Mouse (Mus musculus): ENCODE measurements around the gene Plscr1. TPM values are rescaled to one million over a fixed set of nuclear protein-coding genes. Genes with fewer than 3 reads are reported as not detected.

Plscr1 gene
- polyA plus RNA-seq, 1 experiment from 2014 or later, result 9.5 TPM

- Histone ChIP-seq H3K9me3 (no peaks in the 10 kb centered on the region), H3K4me3 (no peak overlapping the region), H3K4me2 (no peak overlapping the region), H3K9ac (no peak overlapping the region), H3K36me3 (no peaks in the 10 kb centered on the region), H3K4me1 (replicated peaks) (no peaks in the 10 kb centered on the region), H3K27ac (replicated peaks) (no peak overlapping the region), H3K27me3 (no peaks in the 10 kb centered on the region)
- WGBS, result 88% methylated on average over 3 of the region's 3 CpGs
- ATAC-seq (ENCODE audit: low FRiP score, low read depth), result no peak
Observed at GRCm38 (mm10) chr9:92226127-92226655, 23.4 kb upstream of the Plscr1 start.

GRCm38 (mm10) chr9:92226795-92227194, 22.8 kb upstream of the Plscr1 start:
- Histone ChIP-seq H3K9me3 (no peaks in the 10 kb centered on the region), H3K4me2 (no peak overlapping the region), H3K4me1 (replicated peaks) (no peaks in the 10 kb centered on the region), H3K27ac (replicated peaks) (no peak overlapping the region), H3K27me3 (no peaks in the 10 kb centered on the region), H3K36me3 (no peaks in the 10 kb centered on the region), H3K9ac (no peak overlapping the region), H3K4me3 (no peak overlapping the region)
- 93% methylated on average over 3 of the region's 3 CpGs for WGBS
- ATAC-seq (ENCODE audit: low FRiP score, low read depth), result no peak

- Histone ChIP-seq H3K9ac (no peak overlapping the region), H3K4me1 (replicated peaks) (no peaks in the 10 kb centered on the region), H3K4me3 (no peak overlapping the region), H3K36me3 (no peaks in the 10 kb centered on the region), H3K4me2 (no peak overlapping the region), H3K9me3 (no peaks in the 10 kb centered on the region), H3K27ac (replicated peaks) (no peak overlapping the region), H3K27me3 (no peaks in the 10 kb centered on the region)
- no peak for ATAC-seq (ENCODE audit: low FRiP score, low read depth)
- WGBS, result 90% methylated on average over 16 of the region's 16 CpGs
Observed at GRCm38 (mm10) chr9:92228867-92229832, 20.4 kb upstream of the Plscr1 start.

GRCm38 (mm10) chr9:92229833-92230205, 19.7 kb upstream of the Plscr1 start:
- no peaks in the 10 kb centered on the region for H3K36me3 ChIP-seq
- H3K4me1 ChIP-seq (replicated peaks), result no peaks in the 10 kb centered on the region
- no peak for ATAC-seq (ENCODE audit: low FRiP score, low read depth)
- 87% methylated on average over 2 of the region's 2 CpGs for WGBS
- H3K4me2 ChIP-seq, result no peak overlapping the region
- H3K27me3 ChIP-seq, result no peaks in the 10 kb centered on the region
- H3K9me3 ChIP-seq, result no peaks in the 10 kb centered on the region
- H3K4me3 ChIP-seq, result no peak overlapping the region
- H3K27ac ChIP-seq (replicated peaks), result no peak overlapping the region
- H3K9ac ChIP-seq, result no peak overlapping the region

GRCm38 (mm10) chr9:92234901-92235458, 14.6 kb upstream of the Plscr1 start:
- Histone ChIP-seq H3K4me3 (no peak overlapping the region), H3K4me2 (no peak overlapping the region), H3K36me3 (no peaks in the 10 kb centered on the region), H3K27me3 (no peaks in the 10 kb centered on the region), H3K9ac (no peak overlapping the region), H3K27ac (replicated peaks) (no peak overlapping the region), H3K9me3 (no peaks in the 10 kb centered on the region), H3K4me1 (replicated peaks) (no peaks in the 10 kb centered on the region)
- WGBS, result 90% methylated on average over 11 of the region's 11 CpGs
- ATAC-seq (ENCODE audit: low FRiP score, low read depth), result no peak

- Histone ChIP-seq H3K9ac (no peak overlapping the region), H3K4me1 (replicated peaks) (peaks cover 8% of the 10 kb centered on the region), H3K27ac (replicated peaks) (no peak overlapping the region), H3K27me3 (no peaks in the 10 kb centered on the region), H3K4me3 (no peak overlapping the region), H3K9me3 (no peaks in the 10 kb centered on the region), H3K4me2 (no peak overlapping the region; the same call in 1 of the 2 replicates), H3K36me3 (no peaks in the 10 kb centered on the region)
- 84% methylated on average over 7 of the region's 7 CpGs for WGBS
- no peak for ATAC-seq (ENCODE audit: low FRiP score, low read depth)
Observed at GRCm38 (mm10) chr9:92248773-92249446, 640 bp upstream of the Plscr1 start.

- Histone ChIP-seq H3K4me2 (peak overlapping the region; percentile 93), H3K9ac (peak overlapping the region; percentile 54), H3K9me3 (no peaks in the 10 kb centered on the region), H3K27ac (replicated peaks) (peak overlapping the region; percentile 59), H3K4me3 (peak overlapping the region; percentile 65), H3K4me1 (replicated peaks) (peaks cover 8% of the 10 kb centered on the region), H3K27me3 (no peaks in the 10 kb centered on the region), H3K36me3 (no peaks in the 10 kb centered on the region)
- WGBS, result under 1% methylated on average over 40 of the region's 40 CpGs
- peak; percentile 93 for ATAC-seq (ENCODE audit: low FRiP score, low read depth)
Observed at GRCm38 (mm10) chr9:92249987-92250772, 630 bp downstream of the Plscr1 start.

- Histone ChIP-seq H3K36me3 (no peaks in the 10 kb centered on the region), H3K9ac (no peak overlapping the region), H3K27ac (replicated peaks) (no peak overlapping the region), H3K4me2 (no peak overlapping the region), H3K4me3 (no peak overlapping the region), H3K9me3 (no peaks in the 10 kb centered on the region), H3K4me1 (replicated peaks) (peaks cover 8% of the 10 kb centered on the region), H3K27me3 (no peaks in the 10 kb centered on the region)
- ATAC-seq (ENCODE audit: low FRiP score, low read depth), result no peak
- WGBS, result 86% methylated on average over 5 of the region's 5 CpGs
Observed at GRCm38 (mm10) chr9:92252718-92253117, 3.2 kb downstream of the Plscr1 start.

- Histone ChIP-seq H3K9me3 (no peaks in the 10 kb centered on the region), H3K27ac (replicated peaks) (no peak overlapping the region), H3K4me2 (no peak overlapping the region), H3K4me1 (replicated peaks) (peaks cover 8% of the 10 kb centered on the region), H3K27me3 (no peaks in the 10 kb centered on the region), H3K9ac (no peak overlapping the region), H3K36me3 (no peaks in the 10 kb centered on the region), H3K4me3 (no peak overlapping the region)
- 94% methylated on average over 10 of the region's 10 CpGs for WGBS
- no peak for ATAC-seq (ENCODE audit: low FRiP score, low read depth)
Observed at GRCm38 (mm10) chr9:92253585-92254321, 4.2 kb downstream of the Plscr1 start.

- no peak overlapping the region for H3K9ac ChIP-seq
- H3K27me3 ChIP-seq, result no peaks in the 10 kb centered on the region
- no peaks in the 10 kb centered on the region for H3K4me1 ChIP-seq (replicated peaks)
- H3K9me3 ChIP-seq, result no peaks in the 10 kb centered on the region
- H3K4me3 ChIP-seq, result no peak overlapping the region
- H3K4me2 ChIP-seq, result no peak overlapping the region
- no peak for ATAC-seq (ENCODE audit: low FRiP score, low read depth)
- 86% methylated on average over 7 of the region's 7 CpGs for WGBS
- no peak overlapping the region for H3K27ac ChIP-seq (replicated peaks)
- H3K36me3 ChIP-seq, result no peaks in the 10 kb centered on the region
Observed at GRCm38 (mm10) chr9:92260481-92261159, 11.1 kb downstream of the Plscr1 start.

Measured in hindbrain, embryonic 15.5 days (tissue).